17 mouse cellular contexts compared by ENCODE assay signal in the genomic region with DNA sequence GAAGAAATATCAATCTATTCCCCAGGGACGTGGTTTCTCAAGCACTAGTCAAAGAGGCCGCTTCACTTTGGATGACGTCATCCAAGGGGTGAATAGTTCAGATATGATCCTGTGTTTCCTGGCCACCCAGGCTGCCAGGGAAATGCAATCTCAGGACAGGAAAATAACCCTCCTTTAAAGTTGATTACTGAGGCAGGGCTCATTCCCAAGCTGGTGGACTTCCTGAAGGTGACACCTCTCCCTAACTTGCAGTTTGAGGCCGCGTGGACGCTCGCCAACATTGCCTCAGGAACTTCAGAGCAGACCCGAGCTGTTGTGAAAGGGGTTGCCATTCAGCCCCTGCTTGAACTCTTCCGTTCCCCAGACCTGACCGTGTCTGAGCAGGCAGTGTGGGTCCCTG. TPM values are rescaled to one million over a fixed set of nuclear protein-coding genes. Genes with fewer than 3 reads are reported as not detected.
DNase-seq lines count a peak whose midpoint lies in the region; ATAC-seq and TF ChIP-seq lines count a peak whose summit lies in the region.
"Had no signal": no experiment of that assay in that cellular context is flagged by ENCODE, and none has a peak within 500 bp of the region (broad histone marks: within the 10 kb centered on the region; RNA-seq: fewer than 3 reads in every experiment).

No protein-coding gene starts in this region.

- WGBS in lung, postnatal 0 days, result 28% methylated on average over 10 of the region's 10 CpGs
- WGBS in kidney, embryonic 14.5 days, result 50% methylated on average over 10 of the region's 10 CpGs

- peak; percentile 28 for DNase-seq in embryo, embryonic 10 days (ENCODE audit: low spot score)
- no peak for DNase-seq in embryo, embryonic 9.5 days (ENCODE audit: extremely low spot score)
- peak; percentile 25 for DNase-seq in lung, postnatal 0 days (ENCODE audit: low spot score)
- no peak for DNase-seq in lung, postnatal 25 days (ENCODE audit: low spot score)
- DNase-seq in gastrocnemius, postnatal 36 days, result no peak
- no peak for DNase-seq in left cerebral cortex, postnatal 4 days
- DNase-seq in left cerebral cortex, adult 2 months (ENCODE audit: extremely low spot score in 1 of 2, low spot score in 2 of 2), result no peak
- DNase-seq: cerebellum, adult 9-11 months; thymus, postnatal 4 days had no signal

- no peaks in the 10 kb centered on the region for H3K27me3 ChIP-seq in lung, postnatal 0 days (replicated peaks; ENCODE audit: insufficient read depth, low read length)
- peaks cover 7% of the 10 kb centered on the region for H3K27me3 ChIP-seq in kidney, embryonic 14.5 days (ENCODE audit: control insufficient read depth, insufficient read depth, low read length)

- TF ChIP-seq CTCF in lung, postnatal 0 days (IDR thresholded peaks at IDR 0.05), result no peak
- no peak for TF ChIP-seq CTCF in left cerebral cortex, adult 2 months (IDR thresholded peaks at IDR 0.05)

- H3K9me3 ChIP-seq in lung, postnatal 0 days (ENCODE audit: low read length), result no peaks in the 10 kb centered on the region
- H3K9me3 ChIP-seq in kidney, embryonic 14.5 days (ENCODE audit: control insufficient read depth, low read length), result no peaks in the 10 kb centered on the region
- H3K9me3 ChIP-seq: heart, embryonic 10.5 days had no signal

- peak; percentile 48 for ATAC-seq in lung, postnatal 0 days
- ATAC-seq in kidney, embryonic 14.5 days (ENCODE audit: low FRiP score, low TSS enrichment), result peak; percentile 46; the same call in 1 of the 2 replicates
- ATAC-seq: activated CD4-positive, CD25-positive, alpha-beta regulatory T cell, adult 4 months; forebrain, embryonic 14.5 days had no signal

- no peak overlapping the region for H3K27ac ChIP-seq in lung, postnatal 0 days (ENCODE audit: low read length)
- no peak overlapping the region for H3K27ac ChIP-seq in kidney, embryonic 14.5 days (ENCODE audit: low read depth, low read length)
- no peak overlapping the region for H3K27ac ChIP-seq in left cerebral cortex, adult 2 months
- H3K27ac ChIP-seq: heart, embryonic 10.5 days had no signal

- H3K9ac ChIP-seq in lung, postnatal 0 days (replicated peaks; ENCODE audit: low read depth), result no peak overlapping the region
- no peak overlapping the region for H3K9ac ChIP-seq in kidney, embryonic 14.5 days (ENCODE audit: low read depth, low read length)

- H3K36me3 ChIP-seq in lung, postnatal 0 days (ENCODE audit: insufficient read depth, low read length), result no peaks in the 10 kb centered on the region
- no peaks in the 10 kb centered on the region for H3K36me3 ChIP-seq in kidney, embryonic 14.5 days (ENCODE audit: control insufficient read depth, insufficient read depth, low read length)
- H3K36me3 ChIP-seq: G1E; heart, embryonic 10.5 days had no signal

- H3K4me2 ChIP-seq in lung, postnatal 0 days (replicated peaks; ENCODE audit: low read depth, low read length), result no peak overlapping the region
- no peak overlapping the region for H3K4me2 ChIP-seq in kidney, embryonic 14.5 days (replicated peaks; ENCODE audit: low read depth, low read length)

- H3K4me3 ChIP-seq in lung, postnatal 0 days (ENCODE audit: low read depth, low read length), result no peak overlapping the region
- no peak overlapping the region for H3K4me3 ChIP-seq in kidney, embryonic 14.5 days (ENCODE audit: low read length)
- no peak overlapping the region for H3K4me3 ChIP-seq in left cerebral cortex, adult 2 months
- H3K4me3 ChIP-seq: heart, embryonic 10.5 days had no signal

- no peaks in the 10 kb centered on the region for H3K4me1 ChIP-seq in lung, postnatal 0 days (ENCODE audit: insufficient read depth, low read depth, low read length)
- 0 out of 2 replicates have a peak, but pooled peaks cover 4% of the 10 kb centered on the region for H3K4me1 ChIP-seq in kidney, embryonic 14.5 days (ENCODE audit: control insufficient read depth, insufficient read depth, low read length)
- H3K4me1 ChIP-seq: heart, embryonic 10.5 days had no signal

- intact Hi-C loops in gastrocnemius, postnatal 36 days (cut with DNase I), result no loop called here
- intact Hi-C loops in left cerebral cortex, postnatal 4 days (cut with DNase I), result no loop called here
- intact Hi-C loops in left cerebral cortex, adult 2 months (cut with DNase I), result no loop called here

- 0 out of 2 replicates have a peak, but pooled peaks have one; percentile 16 for TF ChIP-seq EP300 in lung, postnatal 0 days (IDR thresholded peaks at IDR 0.05)

RNA-seq across cellular contexts. Expression of a gene that starts 46.2 kb away (rescaled TPM):
- 0.02 and 0.20 TPM in 2 replicates for polyA plus RNA-seq in lung, postnatal 0 days (2015; fragmentation: Nextera tagmentation; extraction: Ambion mirVana)
- polyA plus RNA-seq in kidney, embryonic 14.5 days (2014; fragmentation: Nextera tagmentation; extraction: Ambion mirVana), result 0.03 TPM in 1 of 2 replicates, not detected in the other
- total RNA-seq in gastrocnemius, postnatal 36 days (2021), result 10 to 100 TPM; 78.9 to 87.7 TPM
- 1 to 10 TPM; 1.7 to 2.2 TPM for total RNA-seq in left cerebral cortex, postnatal 4 days (2021)
- total RNA-seq in left cerebral cortex, adult 2 months (2021), result 1 to 10 TPM; 2.0 to 2.1 TPM
- total RNA-seq: megakaryocyte-erythroid progenitor cell, adult 5-6 weeks; neutrophil, adult 5-6 weeks had no signal
- polyA plus RNA-seq: C2C12, G1E had no signal

Comparison
In these comparisons a context has a peak if more than half of its experiments do, and no peak if none do; other contexts are left out.
1. DNase-seq: peak in embryo, embryonic 10 days (single experiment) and lung, postnatal 0 days (single experiment); none in embryo, embryonic 9.5 days (single experiment), lung, postnatal 25 days (single experiment), gastrocnemius, postnatal 36 days (0 of 2), left cerebral cortex, postnatal 4 days (single experiment) and left cerebral cortex, adult 2 months (0 of 2).
2. RNA of a gene that starts 46.2 kb away (total RNA-seq): 78.9 to 87.7 TPM in gastrocnemius, postnatal 36 days; 1.7 to 2.2 TPM in left cerebral cortex, postnatal 4 days and 2.0 to 2.1 TPM in left cerebral cortex, adult 2 months; every median in the first group is over 10 times any median in the second.